Mouse (Mus musculus) left cerebral cortex, adult 9 months (tissue): ENCODE measurements around the gene Bub1.
A peak's percentile ranks its signal among the peaks of the same experiment; 100 is the strongest.

Experiments used
- DNase-seq, 2 experiments: peaks; one replicate each; pipeline ENCODE4 v3.0.0; 2022; ENCODE audit warnings: low spot score in 2 of 2

Bub1 gene

GRCm38 (mm10) chr2:127831401-127832102 is at the start of gene Bub1:
Gene Bub1, minus strand, starts transcription at chr2:127831865.
- peak; percentile 58 to 91 for DNase-seq

- no peak for DNase-seq
Observed at GRCm38 (mm10) chr2:127881063-127881462, 49.4 kb upstream of the Bub1 start.

- DNase-seq = no peak
Observed at GRCm38 (mm10) chr2:127864381-127864780, 32.7 kb upstream of the Bub1 start.

GRCm38 (mm10) chr2:127854332-127854991 is 22.8 kb upstream of the Bub1 start:
- DNase-seq = peak in 1 of 2 experiments; percentile 14

GRCm38 (mm10) chr2:127850371-127850770 is 18.7 kb upstream of the Bub1 start:
- DNase-seq = no peak

- no peak for DNase-seq
Observed at GRCm38 (mm10) chr2:127846571-127846970, 14.9 kb upstream of the Bub1 start.

GRCm38 (mm10) chr2:127846008-127846407 is 14.3 kb upstream of the Bub1 start:
- no peak for DNase-seq

GRCm38 (mm10) chr2:127845346-127845982 is 13.8 kb upstream of the Bub1 start:
- no peak for DNase-seq

GRCm38 (mm10) chr2:127842421-127842820 is 10.8 kb upstream of the Bub1 start:
- no peak for DNase-seq

GRCm38 (mm10) chr2:127841402-127841801 is 9.7 kb upstream of the Bub1 start:
- DNase-seq = no peak

- DNase-seq = no peak
Observed at GRCm38 (mm10) chr2:127839425-127839824, 7.8 kb upstream of the Bub1 start.

GRCm38 (mm10) chr2:127838576-127838975 is 6.9 kb upstream of the Bub1 start, which contains the start of gene Acoxl:
Gene Acoxl, plus strand, starts transcription at chr2:127838876.
- no peak for DNase-seq

GRCm38 (mm10) chr2:127832833-127833190 is 1.1 kb upstream of the Bub1 start:
- DNase-seq = no peak

GRCm38 (mm10) chr2:127832103-127832832 is 603 bp upstream of the Bub1 start:
- DNase-seq = no peak

GRCm38 (mm10) chr2:127791919-127792603 is 39.6 kb downstream of the Bub1 start, which contains the start of gene Mtln:
Gene Mtln, minus strand, starts transcription at chr2:127792488.
- peak; percentile 79 to 88 for DNase-seq

GRCm38 (mm10) chr2:127789651-127790270 is 41.9 kb downstream of the Bub1 start:
- DNase-seq = no peak

GRCm38 (mm10) chr2:127789138-127789537 is 42.5 kb downstream of the Bub1 start:
- no peak for DNase-seq

GRCm38 (mm10) chr2:127788440-127789116 is 43.1 kb downstream of the Bub1 start, which contains the start of gene Nphp1:
Gene Nphp1, minus strand, starts transcription at chr2:127788897.
- peak; percentile 25 to 76 for DNase-seq

GRCm38 (mm10) chr2:127787226-127787625 is 44.4 kb downstream of the Bub1 start:
- no peak for DNase-seq

- DNase-seq = no peak
Observed at GRCm38 (mm10) chr2:127778451-127778850, 53.2 kb downstream of the Bub1 start.
